Mouse (Mus musculus) neural tube, embryonic 10.5 days (tissue): ENCODE measurements around the gene Lrfn2.

Source experiments
- DNase-seq: peaks from one replicate; pipeline ENCODE4 v3.0.0-alpha.2; 2017; ENCODE audit warnings: low spot score; ENCODE audit errors: extremely low spot score

Lrfn2 gene

GRCm38 (mm10) chr17:49033276-49033675, 101.1 kb downstream of the Lrfn2 start:
- DNase-seq = no peak

GRCm38 (mm10) chr17:49033686-49034250, 101.6 kb downstream of the Lrfn2 start:
- no peak for DNase-seq

- no peak for DNase-seq
Observed at GRCm38 (mm10) chr17:49035052-49035451, 102.9 kb downstream of the Lrfn2 start.

- no peak for DNase-seq
Observed at GRCm38 (mm10) chr17:49037163-49037950, 105.2 kb downstream of the Lrfn2 start.

- peak; percentile 37 for DNase-seq
Observed at GRCm38 (mm10) chr17:49043806-49044640, 111.8 kb downstream of the Lrfn2 start.

GRCm38 (mm10) chr17:49047921-49048320, 115.7 kb downstream of the Lrfn2 start:
- DNase-seq = no peak

GRCm38 (mm10) chr17:49051231-49051630, 119.1 kb downstream of the Lrfn2 start:
- no peak for DNase-seq

- no peak for DNase-seq
Observed at GRCm38 (mm10) chr17:49061141-49061540, 129.0 kb downstream of the Lrfn2 start.

- DNase-seq = no peak
Observed at GRCm38 (mm10) chr17:49063789-49064188, 131.6 kb downstream of the Lrfn2 start.

- DNase-seq = no peak
Observed at GRCm38 (mm10) chr17:49064526-49064925, 132.3 kb downstream of the Lrfn2 start.

GRCm38 (mm10) chr17:49065050-49065449, 132.9 kb downstream of the Lrfn2 start:
- DNase-seq = no peak

GRCm38 (mm10) chr17:49066748-49067147, 134.6 kb downstream of the Lrfn2 start:
- DNase-seq = no peak

GRCm38 (mm10) chr17:49078168-49078567, 146.0 kb downstream of the Lrfn2 start:
- no peak for DNase-seq

GRCm38 (mm10) chr17:49079647-49080046, 147.5 kb downstream of the Lrfn2 start:
- DNase-seq = no peak

GRCm38 (mm10) chr17:49083594-49084380, 151.6 kb downstream of the Lrfn2 start:
- no peak for DNase-seq

- DNase-seq = no peak
Observed at GRCm38 (mm10) chr17:49085111-49085510, 152.9 kb downstream of the Lrfn2 start.

- no peak for DNase-seq
Observed at GRCm38 (mm10) chr17:49096781-49097544, 164.8 kb downstream of the Lrfn2 start.

- DNase-seq = no peak
Observed at GRCm38 (mm10) chr17:49111399-49111798, 179.2 kb downstream of the Lrfn2 start.

GRCm38 (mm10) chr17:49111911-49112310, 179.7 kb downstream of the Lrfn2 start:
- no peak for DNase-seq

GRCm38 (mm10) chr17:49113336-49113735, 181.2 kb downstream of the Lrfn2 start:
- DNase-seq = no peak

- DNase-seq = no peak
Observed at GRCm38 (mm10) chr17:49124166-49124565, 192.0 kb downstream of the Lrfn2 start.
